Mouse (Mus musculus) MEL (cell line): ENCODE data around the gene Gnas. TPM values are rescaled to one million over a fixed set of nuclear protein-coding genes. Genes with fewer than 3 reads are reported as not detected.

Source experiments
- DNase-seq: peaks from one replicate; pipeline ENCODE4 v3.0.0; 2011; ENCODE audit warnings: low read depth, low spot score
- H3K27ac ChIP-seq: 2 replicates; pipeline ENCODE4 v1.5.1; 2012; ENCODE audit warnings: low read depth, mild to moderate bottlenecking, control low read depth, low read length, moderate library complexity; ENCODE audit not compliant: control insufficient read depth
- H3K27me3 ChIP-seq, 2 experiments: fragments of 150-350 bp in 1 of 2; sonication (generic) in 1 of 2; 2 replicates each; pipeline ENCODE4 v1.6.1; 2012; ENCODE audit warnings: low read length in 2 of 2, mild to moderate bottlenecking in 2 of 2, improper control_type of control experiment in 1 of 2, moderate library complexity in 1 of 2; ENCODE audit not compliant: insufficient read depth in 2 of 2, control insufficient read depth in 1 of 2
- H3K36me3 ChIP-seq, 2 experiments: 2 replicates each; pipeline ENCODE4 v1.6.1; 2012 to 2014; ENCODE audit warnings: low read length in 2 of 2, improper control_type of control experiment in 1 of 2, inconsistent platforms in 1 of 2, mild to moderate bottlenecking in 1 of 2; ENCODE audit not compliant: insufficient read depth in 2 of 2, control insufficient read depth in 1 of 2
- H3K4me1 ChIP-seq, 2 experiments: fragments of 150-350 bp in 1 of 2; sonication (generic) in 1 of 2; 2 replicates each; pipeline ENCODE4 v1.6.1; 2012; ENCODE audit warnings: low read length in 2 of 2, improper control_type of control experiment in 1 of 2, mild to moderate bottlenecking in 1 of 2; ENCODE audit not compliant: insufficient read depth in 2 of 2, control insufficient read depth in 1 of 2
- H3K4me3 ChIP-seq, 2 experiments: fragments of 150-350 bp in 1 of 2; sonication (generic) in 1 of 2; 2 replicates each; pipeline ENCODE4 v1.5.1; 2012; ENCODE audit warnings: low read depth in 2 of 2, low read length in 2 of 2, mild to moderate bottlenecking in 2 of 2, moderate library complexity in 2 of 2, control low read depth in 1 of 2, improper control_type of control experiment in 1 of 2; ENCODE audit not compliant: control insufficient read depth in 1 of 2, insufficient read depth in 1 of 2
- H3K79me2 ChIP-seq: 2 replicates; pipeline ENCODE4 v1.6.1; 2012; ENCODE audit warnings: mild to moderate bottlenecking, low read length, moderate library complexity; ENCODE audit not compliant: control insufficient read depth, poor library complexity, insufficient read depth
- H3K9ac ChIP-seq: 2 replicates; pipeline ENCODE4 v1.6.1; 2012; ENCODE audit warnings: low read depth, mild to moderate bottlenecking, control low read depth, low read length, moderate library complexity; ENCODE audit not compliant: control insufficient read depth, poor library complexity, severe bottlenecking
- H3K9me3 ChIP-seq: fragments of 150-350 bp; sonication (generic); replicated peaks from 2 replicates; pipeline ENCODE4 v1.6.1; 2012; ENCODE audit warnings: mild to moderate bottlenecking, low read length, improper control_type of control experiment, moderate library complexity; ENCODE audit not compliant: insufficient read depth
- BHLHE40 ChIP-seq: IDR thresholded peaks from 2 replicates; pipeline ENCODE4 v1.6.1; 2012; ENCODE audit warnings: low read depth, mild to moderate bottlenecking, inconsistent platforms, low read length, improper control_type of control experiment, borderline replicate concordance
- CHD1 ChIP-seq: IDR thresholded peaks from 2 replicates; pipeline ENCODE4 v1.6.1; 2012; ENCODE audit warnings: low read depth, mild to moderate bottlenecking, inconsistent platforms, low read length, improper control_type of control experiment
- CHD2 ChIP-seq: IDR thresholded peaks from 2 replicates; pipeline ENCODE4 v1.6.1; 2011; ENCODE audit warnings: low read length, improper control_type of control experiment
- CTCF ChIP-seq, 3 experiments: IDR thresholded peaks in 2 of 3; conservative IDR thresholded peaks in 1 of 3; 2 replicates each; pipeline ENCODE4 v1.5.1; 2011 to 2012; ENCODE audit warnings: low read length in 3 of 3, low read depth in 2 of 3, mild to moderate bottlenecking in 2 of 3, improper control_type of control experiment in 1 of 3, inconsistent platforms in 1 of 3, mixed read lengths in 1 of 3, moderate library complexity in 1 of 3; ENCODE audit not compliant: control insufficient read depth in 1 of 3, insufficient read depth in 1 of 3, poor library complexity in 1 of 3, severe bottlenecking in 1 of 3
- ELF1 ChIP-seq: IDR thresholded peaks from 2 replicates; pipeline ENCODE4 v1.6.1; 2014; ENCODE audit warnings: low read depth, mild to moderate bottlenecking, inconsistent platforms, low read length, improper control_type of control experiment, moderate library complexity
- ETS1 ChIP-seq: IDR thresholded peaks from 2 replicates; pipeline ENCODE4 v1.6.1; 2012; ENCODE audit warnings: low read depth, mild to moderate bottlenecking, inconsistent platforms, low read length, improper control_type of control experiment, moderate library complexity
- GABPA ChIP-seq: IDR thresholded peaks from 2 replicates; pipeline ENCODE4 v1.6.1; 2012; ENCODE audit warnings: low read depth, mild to moderate bottlenecking, inconsistent platforms, low read length, improper control_type of control experiment, moderate library complexity
- HCFC1 ChIP-seq: IDR thresholded peaks from 2 replicates; pipeline ENCODE4 v1.6.1; 2012; ENCODE audit warnings: low read depth, mild to moderate bottlenecking, inconsistent platforms, low read length, improper control_type of control experiment, moderate library complexity
- JUND ChIP-seq: IDR thresholded peaks from 2 replicates; pipeline ENCODE4 v1.6.1; 2011; ENCODE audit warnings: low read depth, mild to moderate bottlenecking, improper control_type of control experiment, low read length
- KAT2A ChIP-seq: conservative IDR thresholded peaks from 2 replicates; pipeline ENCODE4 v1.6.1; 2012; ENCODE audit warnings: low read depth, low read length, improper control_type of control experiment, inconsistent platforms
- MAFK ChIP-seq: IDR thresholded peaks from 2 replicates; pipeline ENCODE4 v1.6.1; 2011; ENCODE audit warnings: low read depth, mild to moderate bottlenecking, low read length, improper control_type of control experiment, borderline replicate concordance
- MYB ChIP-seq: IDR thresholded peaks from 2 replicates; pipeline ENCODE4 v1.6.1; 2011; ENCODE audit warnings: mild to moderate bottlenecking, low read depth, low read length, improper control_type of control experiment
- POLR2AphosphoS2 ChIP-seq: IDR thresholded peaks from 2 replicates; pipeline ENCODE4 v1.6.1; 2011; ENCODE audit warnings: low read length, improper control_type of control experiment
- RCOR1 ChIP-seq: IDR thresholded peaks from 2 replicates; pipeline ENCODE4 v1.6.1; 2012; ENCODE audit warnings: low read depth, mild to moderate bottlenecking, inconsistent platforms, low read length, improper control_type of control experiment
- SIN3A ChIP-seq: IDR thresholded peaks from 2 replicates; pipeline ENCODE4 v1.6.1; 2012; ENCODE audit warnings: low read length, improper control_type of control experiment, inconsistent platforms
- TCF12 ChIP-seq: IDR thresholded peaks from 2 replicates; pipeline ENCODE4 v1.6.1; 2014; ENCODE audit warnings: low read depth, mild to moderate bottlenecking, inconsistent platforms, low read length, improper control_type of control experiment, moderate library complexity
- UBTF ChIP-seq: IDR thresholded peaks from 2 replicates; pipeline ENCODE4 v1.6.1; 2012; ENCODE audit warnings: low read depth, mild to moderate bottlenecking, inconsistent platforms, low read length, improper control_type of control experiment, moderate library complexity, borderline replicate concordance; ENCODE audit not compliant: insufficient read depth
- USF1 ChIP-seq: IDR thresholded peaks from 2 replicates; pipeline ENCODE4 v1.6.1; 2014; ENCODE audit warnings: low read depth, mild to moderate bottlenecking, inconsistent platforms, low read length, improper control_type of control experiment, moderate library complexity
- USF2 ChIP-seq, 2 experiments: IDR thresholded peaks; 2 replicates each; pipeline ENCODE4 v1.6.1; 2011 to 2012; ENCODE audit warnings: improper control_type of control experiment in 2 of 2, low read length in 2 of 2, borderline replicate concordance in 1 of 2, inconsistent platforms in 1 of 2, low read depth in 1 of 2, mild to moderate bottlenecking in 1 of 2; ENCODE audit not compliant: insufficient read depth in 1 of 2
- ZC3H11A ChIP-seq: IDR thresholded peaks from 2 replicates; pipeline ENCODE4 v1.6.1; 2012; ENCODE audit warnings: low read depth, mild to moderate bottlenecking, inconsistent platforms, low read length, improper control_type of control experiment
- ZNF384 ChIP-seq: IDR thresholded peaks from 2 replicates; pipeline ENCODE4 v1.6.1; 2012; ENCODE audit warnings: low read depth, mild to moderate bottlenecking, inconsistent platforms, low read length, improper control_type of control experiment
- polyA plus RNA-seq, 2 experiments: library from polyadenylated mRNA; stranded (reverse) in 1 of 2; unstranded in 1 of 2; fragments of >175 nt in 1 of 2; fragments of >200 nt in 1 of 2; gene quantifications; 2 replicates each; pipeline versions ENCODE4 v1.2.1 to v1.2.4; 2012; ENCODE audit warnings: low replicate concordance in 2 of 2, low read depth in 1 of 2; ENCODE audit not compliant: insufficient read length in 2 of 2, insufficient read depth in 1 of 2, missing spikeins in 1 of 2
- total RNA-seq: library from RNA; depleted of rRNA; stranded (reverse); fragments of 300-350 nt; gene quantifications from 2 replicates; pipeline ENCODE4 v1.2.3, GENCODE M21; 2012

The Gnas gene
- total and polyA plus RNA-seq, 3 experiments: 273 to 447 (median 383) TPM

- Histone ChIP-seq H3K4me3 (no peak overlapping the region), H3K4me1 (no peaks in the 10 kb centered on the region), H3K36me3 (no peaks in the 10 kb centered on the region), H3K27ac (no peak overlapping the region), H3K9ac (no peak overlapping the region), H3K9me3 (no peaks in the 10 kb centered on the region), H3K79me2 (no peaks in the 10 kb centered on the region), H3K27me3 (no peaks in the 10 kb centered on the region)
- TF ChIP-seq CTCF (IDR thresholded peaks at IDR 0.05 in 2 of 3, conservative IDR thresholded peaks at IDR 0.05 in 1 of 3; ENCODE audit: control insufficient read depth in 1 of 3, insufficient read depth in 1 of 3, low read depth in 2 of 3, low read length in 3 of 3, poor library complexity in 1 of 3, severe bottlenecking in 1 of 3) (no peak), JUND (no peak), USF2 (IDR thresholded peaks at IDR 0.05; ENCODE audit: borderline replicate concordance in 1 of 2, insufficient read depth in 1 of 2, low read depth in 1 of 2, low read length in 2 of 2) (no peak), CHD2 (no peak), KAT2A (no peak), ZNF384 (no peak), BHLHE40 (no peak), USF1 (no peak), MAFK (no peak), POLR2AphosphoS2 (no peak), CHD1 (no peak), HCFC1 (no peak)
- no peak for DNase-seq
Observed at GRCm38 (mm10) chr2:174251963-174252362, 32.2 kb upstream of the Gnas start.

- no peaks in the 10 kb centered on the region for H3K4me1 ChIP-seq
- no peak overlapping the region for H3K27ac ChIP-seq
- TF ChIP-seq SIN3A (no peak), ELF1 (no peak), CTCF (IDR thresholded peaks at IDR 0.05 in 2 of 3, conservative IDR thresholded peaks at IDR 0.05 in 1 of 3; ENCODE audit: control insufficient read depth in 1 of 3, insufficient read depth in 1 of 3, low read depth in 2 of 3, low read length in 3 of 3, poor library complexity in 1 of 3, severe bottlenecking in 1 of 3) (no peak), GABPA (no peak)
- no peak for DNase-seq
- no peaks in the 10 kb centered on the region for H3K9me3 ChIP-seq
- H3K4me3 ChIP-seq: no peak overlapping the region
- H3K36me3 ChIP-seq: no peaks in the 10 kb centered on the region
- H3K9ac ChIP-seq: no peak overlapping the region
- H3K79me2 ChIP-seq: no peaks in the 10 kb centered on the region
- no peaks in the 10 kb centered on the region for H3K27me3 ChIP-seq
Observed at GRCm38 (mm10) chr2:174257312-174257711, 26.8 kb upstream of the Gnas start.

DNA sequence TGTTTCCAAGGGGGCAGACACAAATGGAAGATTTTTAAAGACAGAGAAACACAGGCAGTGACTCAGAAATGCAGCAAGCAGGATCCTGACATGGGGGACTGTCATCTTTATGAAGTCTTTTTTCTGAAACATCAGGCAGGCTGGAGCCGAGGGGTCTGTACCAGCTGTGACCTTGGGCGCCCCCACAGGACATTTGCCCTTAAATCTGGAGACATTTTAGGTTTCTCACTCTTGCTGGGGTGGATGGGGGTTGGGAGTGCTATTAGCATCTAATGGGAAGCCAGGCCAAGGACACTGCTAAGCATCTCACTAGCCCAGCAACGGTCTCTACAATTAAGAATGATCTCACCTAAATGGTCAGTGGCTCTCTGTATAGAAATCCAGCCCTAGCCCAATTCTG is 24.1 kb upstream of the Gnas start:
- Histone ChIP-seq H3K9me3 (no peaks in the 10 kb centered on the region), H3K36me3 (no peaks in the 10 kb centered on the region), H3K27me3 (no peaks in the 10 kb centered on the region), H3K27ac (no peak overlapping the region), H3K79me2 (no peaks in the 10 kb centered on the region), H3K4me3 (no peak overlapping the region), H3K9ac (no peak overlapping the region), H3K4me1 (no peaks in the 10 kb centered on the region)
- TF ChIP-seq MYB (no peak), SIN3A (no peak), UBTF (no peak), ETS1 (no peak), CTCF (IDR thresholded peaks at IDR 0.05 in 2 of 3, conservative IDR thresholded peaks at IDR 0.05 in 1 of 3; ENCODE audit: control insufficient read depth in 1 of 3, insufficient read depth in 1 of 3, low read depth in 2 of 3, low read length in 3 of 3, poor library complexity in 1 of 3, severe bottlenecking in 1 of 3) (no peak), ZC3H11A (no peak), HCFC1 (no peak), RCOR1 (no peak), USF1 (no peak), CHD2 (no peak), TCF12 (no peak), CHD1 (no peak)
- DNase-seq: no peak
